Mouse (Mus musculus) activated CD4-positive, CD25-positive, alpha-beta regulatory T cell (primary cell): Measurements from ENCODE around the gene Mettl5. TPM values are rescaled to one million over a fixed set of nuclear protein-coding genes. Genes with fewer than 3 reads are reported as not detected.

ENCODE experiments used
- polyA plus RNA-seq, 2 experiments: library from polyadenylated mRNA; unstranded; fragments of 100-300 nt; shearing (Covaris generic); gene quantifications; one replicate each; pipeline ENCODE4 v1.2.1; 2017

Mettl5 gene
- polyA plus RNA-seq: 10 to 100 TPM; 28.1 to 36.4 TPM

DNA sequence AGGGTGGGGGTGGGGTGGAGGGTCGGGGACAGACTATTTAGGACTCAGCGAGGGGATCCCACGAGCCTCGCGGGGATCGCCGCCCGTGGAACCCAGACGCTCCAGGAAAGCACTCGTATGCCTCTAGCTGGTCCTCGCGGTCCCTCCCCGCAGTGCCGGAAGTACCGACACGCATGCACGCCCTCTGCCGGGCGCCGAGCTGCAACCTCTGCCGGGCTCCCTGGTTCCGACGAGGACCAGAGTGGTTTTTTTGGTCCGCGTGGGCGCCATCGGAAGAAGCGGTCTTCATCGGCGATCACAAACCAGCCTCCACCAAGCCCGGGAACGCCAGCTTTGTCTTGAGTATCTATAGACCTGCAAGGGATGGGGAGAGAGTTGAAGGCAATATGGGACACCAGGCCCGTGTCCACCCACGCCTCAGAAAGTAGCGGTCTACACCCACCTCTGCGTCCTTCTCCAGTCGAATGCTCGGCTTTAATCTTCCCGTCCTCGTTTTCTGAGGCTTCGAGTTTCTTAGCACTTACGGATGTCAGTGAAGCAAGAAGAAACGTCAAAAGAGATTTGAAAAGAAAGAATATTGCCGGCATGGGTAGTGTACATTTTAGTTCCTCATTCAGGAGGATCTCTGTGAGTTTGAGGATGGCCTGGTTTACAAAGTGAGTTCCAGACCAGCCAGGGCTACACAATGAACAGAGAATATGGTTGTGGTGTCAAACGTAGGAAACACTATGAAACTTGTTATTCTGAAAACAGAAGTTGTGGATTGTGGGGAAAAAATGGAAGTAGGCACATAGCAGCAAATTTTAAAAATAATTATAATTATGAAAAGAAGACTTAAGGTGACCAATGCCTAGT is at the start of gene Mettl5:
Gene Mettl5 (minus strand): TSS at position 165 of the 855 bp plus-strand sequence.

DNA sequence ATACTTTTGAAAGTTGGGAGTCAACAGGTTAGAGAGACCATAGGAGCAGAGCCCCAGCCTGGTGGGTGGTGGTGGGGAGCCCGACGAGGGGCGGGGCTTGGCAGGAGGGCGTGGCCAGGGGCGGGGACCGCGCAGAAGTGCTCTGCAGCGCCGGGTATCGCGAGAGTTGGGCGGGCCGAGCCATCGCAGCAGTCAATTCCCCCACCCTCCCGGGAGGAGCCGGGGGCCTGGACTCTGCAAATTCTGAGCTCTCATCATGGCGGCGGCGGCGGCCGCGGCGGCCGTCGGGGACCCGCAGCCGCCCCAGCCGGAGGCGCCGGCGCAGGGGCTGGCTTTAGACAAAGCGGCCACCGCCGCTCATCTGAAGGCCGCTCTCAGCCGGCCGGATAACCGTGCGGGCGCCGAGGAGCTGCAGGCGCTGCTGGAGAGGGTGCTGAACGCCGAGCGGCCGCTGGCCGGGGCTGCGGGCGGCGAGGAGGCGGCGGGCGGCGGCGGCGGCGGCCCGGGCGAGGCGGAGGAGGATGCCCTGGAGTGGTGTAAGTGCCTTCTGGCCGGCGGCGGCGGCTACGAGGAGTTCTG is 11.7 kb upstream of the Mettl5 start, which contains the start of gene Ubr3:
Gene Ubr3 (plus strand): TSS at position 208 of the 579 bp plus-strand sequence.

DNA sequence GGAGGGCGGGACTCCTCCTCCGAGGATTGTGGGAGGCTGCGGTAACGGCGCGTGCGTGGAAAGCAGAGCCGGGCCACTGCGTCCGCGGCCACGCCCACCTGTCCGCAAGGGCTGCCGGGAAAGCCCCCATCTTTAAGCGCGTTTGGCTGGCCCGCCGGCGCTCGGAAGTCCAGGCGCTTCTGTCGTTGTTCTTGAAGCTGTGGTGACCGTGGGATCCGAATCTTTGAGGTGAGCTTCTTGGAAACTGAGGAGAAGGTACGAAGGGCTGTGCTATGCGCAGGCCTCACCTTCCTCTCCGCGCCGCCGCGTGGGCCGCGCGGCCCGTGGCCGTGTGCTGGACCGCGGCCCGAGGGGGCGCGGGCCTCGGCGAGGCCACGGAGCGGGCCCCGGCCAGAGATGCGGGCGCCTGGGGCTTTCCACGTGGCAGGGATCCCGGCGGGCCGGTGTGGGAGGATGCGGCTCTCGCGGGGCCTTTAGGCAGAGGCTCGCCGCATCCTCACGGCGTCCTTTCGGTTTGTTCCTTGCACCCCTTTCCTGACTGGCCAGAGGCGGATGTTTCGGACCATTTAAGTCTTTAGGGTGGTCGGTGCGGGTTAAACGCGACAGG is 23.8 kb downstream of the Mettl5 start, which contains the start of gene Ssb:
Gene Ssb (plus strand): TSS at position 78 of the 607 bp plus-strand sequence.

DNA sequence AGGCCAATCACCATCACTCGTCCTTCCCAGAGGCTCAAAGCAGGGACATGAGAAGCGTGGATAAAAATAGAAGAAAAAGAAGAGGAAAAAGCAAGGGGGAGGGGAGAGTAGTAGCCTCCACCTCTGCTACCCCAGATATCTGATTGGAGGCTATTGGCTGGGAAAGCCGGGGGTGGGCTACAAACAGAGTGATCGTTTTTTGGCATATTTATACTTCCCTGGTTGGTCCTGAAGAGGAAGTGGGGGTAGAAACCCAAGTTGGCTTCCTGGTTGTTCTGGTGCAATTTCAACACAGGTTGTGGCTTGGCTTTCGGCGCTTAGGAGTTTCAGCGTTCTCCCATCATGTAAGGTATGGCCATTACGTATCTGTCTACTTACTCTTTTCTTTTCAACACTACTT is 63.7 kb downstream of the Mettl5 start, which contains the start of gene Klhl23:
Gene Klhl23 (plus strand): TSS at position 234 of the 400 bp plus-strand sequence.

Other genes starting within 250 kb of the Mettl5 start
- gene Bbs5, start 238.4 kb downstream of the Mettl5 start, polyA plus RNA-seq: under 1 TPM in 1 of 2 experiments, not detected in 1; 0.50 TPM
- not detected for gene Klhl41, start 215.5 kb downstream of the Mettl5 start, polyA plus RNA-seq
- gene Fastkd1, start 172.1 kb downstream of the Mettl5 start, polyA plus RNA-seq: 10 to 100 TPM in 1 of 2 experiments, 1 to 10 TPM in 1; 6.5 to 11.7 TPM
- 100 to 1,000 TPM; 173 to 213 TPM for gene Ppig, start 163.1 kb downstream of the Mettl5 start, polyA plus RNA-seq
- gene Ccdc173, start 96.0 kb downstream of the Mettl5 start, polyA plus RNA-seq: 1 to 10 TPM; 2.0 to 3.7 TPM
- gene Phospho2, start 96.0 kb downstream of the Mettl5 start, polyA plus RNA-seq: 10 to 100 TPM; 31.2 to 37.8 TPM
- gene Klhl23, start 63.7 kb downstream of the Mettl5 start, polyA plus RNA-seq: under 1 TPM in 1 of 2 experiments, not detected in 1; 0.27 TPM
- gene Ssb, start 24.1 kb downstream of the Mettl5 start, polyA plus RNA-seq: 100 to 1,000 TPM; 349 to 359 TPM
- 10 to 100 TPM; 20.7 to 21.6 TPM for gene Ubr3, start 11.6 kb upstream of the Mettl5 start, polyA plus RNA-seq
- gene Myo3b, start 153.5 kb upstream of the Mettl5 start, polyA plus RNA-seq: 10 to 100 TPM in 1 of 2 experiments, 1 to 10 TPM in 1; 5.7 to 13.8 TPM